Mouse (Mus musculus) monocyte, adult 2 months (primary cell): ENCODE data around the gene D11Wsu47e.

Experiments used
- DNase-seq, 2 experiments: peaks; one replicate each; pipeline ENCODE4 v3.0.0; 2022; ENCODE audit warnings: low spot score in 2 of 2, low read depth in 1 of 2

Gene D11Wsu47e

GRCm38 (mm10) chr11:113733631-113734364 is 49.6 kb downstream of the D11Wsu47e start:
- peak; percentile 50 to 69 for DNase-seq

- DNase-seq, result no peak
These were observed 50.9 kb downstream of the D11Wsu47e start for GRCm38 (mm10) chr11:113735151-113735550.

- no peak for DNase-seq
These were observed 52.8 kb downstream of the D11Wsu47e start for GRCm38 (mm10) chr11:113736848-113737552.

- no peak for DNase-seq
These were observed 53.3 kb downstream of the D11Wsu47e start for GRCm38 (mm10) chr11:113737553-113737854.

- peak in 1 of 2 experiments; percentile 78 for DNase-seq
These were observed 53.7 kb downstream of the D11Wsu47e start for GRCm38 (mm10) chr11:113737912-113738311.

- no peak for DNase-seq
These were observed 55.0 kb downstream of the D11Wsu47e start for GRCm38 (mm10) chr11:113739213-113739612.

- DNase-seq, result no peak
These were observed 55.9 kb downstream of the D11Wsu47e start for GRCm38 (mm10) chr11:113740100-113740499.

- no peak for DNase-seq
These were observed 58.8 kb downstream of the D11Wsu47e start for GRCm38 (mm10) chr11:113742998-113743397.
